ENCODE assay signal across 16 mouse cellular contexts in the genomic region with DNA sequence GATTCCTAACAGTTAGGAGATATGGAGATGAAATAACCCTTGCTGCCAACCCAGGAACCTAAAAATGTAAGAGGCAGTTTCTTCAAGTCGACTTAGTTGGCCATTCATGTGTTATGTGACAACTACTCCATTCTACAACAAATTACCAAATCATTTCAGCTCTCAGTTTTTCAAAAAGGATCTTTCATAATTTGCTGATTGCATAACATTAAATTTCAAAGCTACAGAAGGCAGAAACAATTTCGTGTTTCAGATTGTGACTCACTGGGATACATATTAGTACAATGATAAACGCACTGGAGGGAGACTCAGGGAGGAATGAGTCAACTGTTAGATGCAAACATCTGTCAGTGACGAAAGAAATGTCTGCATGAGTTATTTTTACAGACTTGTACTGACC. TPM values are rescaled to one million over a fixed set of nuclear protein-coding genes. Genes with fewer than 3 reads are reported as not detected.
DNase-seq lines count a peak whose midpoint lies in the region; TF ChIP-seq lines count a peak whose summit lies in the region.
"Had no signal": no experiment of that assay in that cellular context is flagged by ENCODE, and none has a peak within 500 bp of the region (broad histone marks: within the 10 kb centered on the region; RNA-seq: fewer than 3 reads in every experiment).

No protein-coding gene starts in this region.

- no peaks in the 10 kb centered on the region for H3K27me3 ChIP-seq in heart, embryonic 10.5 days (ENCODE audit: insufficient read depth, poor library complexity, severe bottlenecking)
- H3K27me3 ChIP-seq: forebrain, embryonic 15.5 days; hindbrain, embryonic 13.5 days; midbrain, embryonic 13.5 days had no signal

- DNase-seq in gastrocnemius, adult 2 months: no peak
- DNase-seq in gastrocnemius, adult 8-10 months (ENCODE audit: low spot score in 2 of 2): no peak
- DNase-seq in lung, postnatal 25 days (ENCODE audit: low spot score): peak; percentile 34
- DNase-seq in lung, postnatal 36 days: no peak
- DNase-seq in fat pad, adult 2 months (ENCODE audit: extremely low read depth, low read depth, low spot score): peak; percentile 25
- DNase-seq in adrenal gland, adult 8-10 months: no peak
- no peak for DNase-seq in heart, embryonic 10.5 days (ENCODE audit: low spot score)
- no peak for DNase-seq in embryo, embryonic 10.5 days (ENCODE audit: low spot score)
- DNase-seq: B cell, adult 2 months; kidney, adult 9 months; kidney, postnatal 4 days; thymus, adult 18-20 months had no signal

- no peaks in the 10 kb centered on the region for H3K9me3 ChIP-seq in heart, embryonic 10.5 days
- H3K9me3 ChIP-seq: forebrain, embryonic 15.5 days; hindbrain, embryonic 13.5 days; midbrain, embryonic 13.5 days had no signal

- TF ChIP-seq CTCF in gastrocnemius, adult 2 months (IDR thresholded peaks at IDR 0.05): no peak

- no peaks in the 10 kb centered on the region for H3K36me3 ChIP-seq in heart, embryonic 10.5 days
- H3K36me3 ChIP-seq: forebrain, embryonic 15.5 days; hindbrain, embryonic 13.5 days; midbrain, embryonic 13.5 days had no signal

- H3K27ac ChIP-seq in gastrocnemius, adult 2 months: peak overlapping the region; percentile 63
- no peak overlapping the region for H3K27ac ChIP-seq in heart, embryonic 10.5 days
- H3K27ac ChIP-seq: forebrain, embryonic 15.5 days; liver, embryonic 14.5 days; midbrain, embryonic 13.5 days had no signal

- 75% methylated on average over 4 of the region's 4 CpGs for WGBS in heart, embryonic 10.5 days

- H3K4me3 ChIP-seq in gastrocnemius, adult 2 months: no peak overlapping the region
- H3K4me3 ChIP-seq in heart, embryonic 10.5 days: no peak overlapping the region
- H3K4me3 ChIP-seq: forebrain, embryonic 15.5 days; hindbrain, embryonic 13.5 days; midbrain, embryonic 13.5 days had no signal

- H3K4me1 ChIP-seq in heart, embryonic 10.5 days: peaks cover 22% of the 10 kb centered on the region

- intact Hi-C loops in gastrocnemius, adult 2 months (cut with DNase I): no loop called here

RNA-seq across cellular contexts. Expression of gene Zmynd11, which starts 15.3 kb away (rescaled TPM):
- total RNA-seq in gastrocnemius, adult 2 months (2021): 100 to 1,000 TPM in 1 of 2 experiments, 10 to 100 TPM in 1; 94.2 to 104 TPM
- 10 to 100 TPM; 79.7 to 99.3 (median 89.4) TPM for total RNA-seq in gastrocnemius, adult 8-10 months (2022)
- total RNA-seq in adrenal gland, adult 8-10 months (2022): 100 to 1,000 TPM; 135 to 205 (median 162) TPM
- polyA plus RNA-seq in heart, embryonic 10.5 days (2016; fragmentation: Nextera tagmentation; extraction: Ambion mirVana): 88.2 and 98.4 TPM in 2 replicates

Comparison
In these comparisons a context has a peak if more than half of its experiments do, and no peak if none do; other contexts are left out.
1. DNase-seq: peak in lung, postnatal 25 days (single experiment) and fat pad, adult 2 months (single experiment); none in gastrocnemius, adult 2 months (single experiment), gastrocnemius, adult 8-10 months (0 of 2), lung, postnatal 36 days (single experiment), adrenal gland, adult 8-10 months (single experiment), heart, embryonic 10.5 days (single experiment) and embryo, embryonic 10.5 days (single experiment).